Mouse (Mus musculus) liver, adult 2 months (tissue): ENCODE measurements around the gene Cpn1. TPM values are rescaled to one million over a fixed set of nuclear protein-coding genes. Genes with fewer than 3 reads are reported as not detected.
A peak's percentile ranks its signal among the peaks of the same experiment; 100 is the strongest.

Experiments used
- DNase-seq: peaks from one replicate; pipeline ENCODE4 v3.0.0-alpha.2; 2011; ENCODE audit warnings: low read depth, low spot score; ENCODE audit errors: extremely low read depth
- H3K27ac ChIP-seq: fragments of 200-500 bp; replicated peaks from 2 replicates; pipeline ENCODE4 v1.5.1; 2012; ENCODE audit warnings: low read depth, mild to moderate bottlenecking, control low read depth, inconsistent platforms, low read length; ENCODE audit not compliant: insufficient read depth
- H3K27me3 ChIP-seq: fragments of 200-500 bp; 2 replicates; pipeline ENCODE4 v1.6.1; 2012; ENCODE audit warnings: mild to moderate bottlenecking, moderate library complexity, low read length, inconsistent platforms; ENCODE audit not compliant: control insufficient read depth, insufficient read depth
- H3K36me3 ChIP-seq: fragments of 200-500 bp; 2 replicates; pipeline ENCODE4 v1.6.1; 2012; ENCODE audit warnings: low read length, inconsistent platforms; ENCODE audit not compliant: control insufficient read depth, insufficient read depth
- H3K4me1 ChIP-seq: fragments of 200-500 bp; 2 replicates; pipeline ENCODE4 v1.6.1; 2011; ENCODE audit warnings: low read length; ENCODE audit not compliant: control insufficient read depth, insufficient read depth
- H3K4me3 ChIP-seq: fragments of 200-500 bp; 2 replicates; pipeline ENCODE4 v1.5.1; 2011; ENCODE audit warnings: low read depth, mild to moderate bottlenecking, control low read depth, low read length, moderate library complexity; ENCODE audit not compliant: insufficient read depth
- H3K79me2 ChIP-seq: fragments of 200-500 bp; 2 replicates; pipeline ENCODE4 v1.6.1; 2012; ENCODE audit warnings: inconsistent platforms, mild to moderate bottlenecking, low read length, moderate library complexity; ENCODE audit not compliant: control insufficient read depth, insufficient read depth
- H3K9ac ChIP-seq: fragments of 200-500 bp; 2 replicates; pipeline ENCODE4 v1.6.1; 2012; ENCODE audit warnings: low read depth, mild to moderate bottlenecking, control low read depth, inconsistent platforms, low read length
- CTCF ChIP-seq: fragments of 200-500 bp; IDR thresholded peaks from 2 replicates; pipeline ENCODE4 v1.5.1; 2011; ENCODE audit warnings: low read depth, low read length, control low read depth
- POLR2A ChIP-seq: fragments of 200-500 bp; IDR thresholded peaks from 2 replicates; pipeline ENCODE4 v1.6.1; 2011; ENCODE audit warnings: low read length, control low read depth; ENCODE audit not compliant: insufficient read depth; ENCODE audit errors: extremely low read depth
- WGBS: fragments of 180-500 bp; shearing (Covaris S2); methylation state at CpG from one replicate; pipeline ENCODE4 v1.1.7; 2018; 5-methylcytosine and 5-hydroxymethylcytosine counted together
- polyA plus RNA-seq: library from polyadenylated mRNA; depleted of rRNA; stranded (reverse); fragments of >200 nt; gene quantifications from 2 replicates; pipeline ENCODE4 v1.2.3, GENCODE M21; 2012
- total RNA-seq: library from RNA; depleted of rRNA; stranded (reverse); fragments of >200 nt; gene quantifications from 2 replicates; pipeline ENCODE4 v1.2.3, GENCODE M21; 2014

Cpn1 gene
- total and polyA plus RNA-seq, 2 experiments = 215 to 336 TPM

GRCm38 (mm10) chr19:44008784-44009183, 22.4 kb upstream of the Cpn1 start:
- no peaks in the 10 kb centered on the region for H3K79me2 ChIP-seq
- peaks cover 38% of the 10 kb centered on the region for H3K36me3 ChIP-seq
- DNase-seq = peak; percentile 55
- H3K4me3 ChIP-seq = no peak overlapping the region
- H3K27ac ChIP-seq = no peak overlapping the region
- no peak overlapping the region for H3K9ac ChIP-seq
- 61% methylated on average over 15 of the region's 15 CpGs for WGBS
- peaks cover 3% of the 10 kb centered on the region; the same call in 1 of the 2 replicates for H3K4me1 ChIP-seq
- TF ChIP-seq CTCF (no peak), POLR2A (no peak)
- no peaks in the 10 kb centered on the region for H3K27me3 ChIP-seq

DNA sequence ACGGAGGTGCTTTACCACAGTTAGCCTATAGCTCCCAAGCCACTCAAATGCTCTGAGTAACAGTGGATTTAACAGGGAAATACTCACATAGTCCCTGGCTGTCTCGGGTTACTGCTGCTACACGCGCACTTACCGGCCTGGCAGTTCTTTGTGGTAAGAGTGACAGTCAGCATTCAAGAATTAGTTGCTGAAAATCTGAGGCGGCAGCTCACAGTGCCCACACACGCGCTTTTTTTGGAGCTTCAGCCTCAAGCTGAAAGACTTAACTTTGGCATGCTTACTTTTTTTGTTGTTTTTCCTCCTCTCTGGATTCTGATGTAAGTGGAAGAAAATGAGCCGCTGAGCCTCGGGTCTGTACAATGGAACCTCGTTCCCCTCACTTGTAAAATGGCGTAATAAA, 20.8 kb upstream of the Cpn1 start:
- 91% methylated on average over 12 of the region's 12 CpGs for WGBS
- Histone ChIP-seq H3K4me1 (peaks cover 3% of the 10 kb centered on the region; the same call in 1 of the 2 replicates), H3K9ac (no peak overlapping the region), H3K27ac (no peak overlapping the region), H3K36me3 (peaks cover 26% of the 10 kb centered on the region), H3K27me3 (no peaks in the 10 kb centered on the region), H3K4me3 (no peak overlapping the region), H3K79me2 (no peaks in the 10 kb centered on the region)
- no peak for DNase-seq
- no peak for TF ChIP-seq POLR2A
- no peak for TF ChIP-seq CTCF

DNA sequence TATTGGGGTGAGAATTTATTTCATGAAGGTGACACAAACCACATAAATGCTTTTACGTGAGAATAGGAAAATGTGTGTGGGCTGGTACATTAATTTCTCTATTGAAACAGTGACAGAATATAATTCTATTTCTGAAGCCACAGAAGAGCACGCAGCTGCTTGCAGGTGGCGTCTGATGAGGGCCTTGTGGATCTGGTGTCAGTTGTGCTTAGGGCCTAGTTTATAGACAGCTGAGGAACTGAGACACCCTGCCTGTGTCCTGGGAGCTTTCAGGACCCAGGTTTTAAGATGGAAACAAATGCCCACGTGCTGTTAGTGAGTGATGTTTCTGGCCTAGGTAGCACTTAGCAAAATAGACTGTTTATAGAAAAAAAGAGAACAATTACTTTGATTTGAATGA, 18.7 kb upstream of the Cpn1 start:
- Histone ChIP-seq H3K4me3 (no peak overlapping the region), H3K27me3 (no peaks in the 10 kb centered on the region), H3K4me1 (peaks cover 4% of the 10 kb centered on the region), H3K36me3 (peaks cover 19% of the 10 kb centered on the region), H3K79me2 (no peaks in the 10 kb centered on the region), H3K27ac (no peak overlapping the region), H3K9ac (no peak overlapping the region)
- TF ChIP-seq CTCF (no peak), POLR2A (no peak)
- WGBS = 89% methylated on average over 4 of the region's 4 CpGs
- no peak for DNase-seq

DNA sequence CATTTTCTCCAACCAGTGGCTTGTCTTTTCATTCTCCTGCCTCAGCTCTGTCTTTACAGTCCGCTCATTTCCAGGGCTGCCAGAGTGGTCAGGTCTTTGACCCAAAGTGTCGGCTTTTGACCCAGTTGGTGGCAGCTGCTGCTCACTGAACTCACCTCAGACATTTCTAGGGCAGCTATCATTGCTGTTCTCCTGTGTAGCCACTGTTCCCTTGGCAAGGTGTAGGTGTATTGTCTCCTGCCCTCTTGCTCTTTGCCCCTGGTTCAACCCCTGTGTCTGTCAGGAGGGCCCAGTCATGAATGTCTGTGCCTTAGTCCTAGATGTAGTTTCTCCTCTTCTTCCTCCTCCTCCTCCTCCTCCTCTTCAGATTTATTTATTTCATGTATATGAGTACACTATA, 17.9 kb upstream of the Cpn1 start:
- 30% methylated on average over 2 of the region's 2 CpGs for WGBS
- Histone ChIP-seq H3K9ac (no peak overlapping the region), H3K27ac (peak overlapping the region; percentile 45), H3K4me1 (peaks cover 9% of the 10 kb centered on the region), H3K36me3 (peaks cover 19% of the 10 kb centered on the region), H3K27me3 (no peaks in the 10 kb centered on the region), H3K79me2 (no peaks in the 10 kb centered on the region), H3K4me3 (no peak overlapping the region)
- TF ChIP-seq POLR2A (no peak), CTCF (no peak)
- DNase-seq = peak; percentile 98

DNA sequence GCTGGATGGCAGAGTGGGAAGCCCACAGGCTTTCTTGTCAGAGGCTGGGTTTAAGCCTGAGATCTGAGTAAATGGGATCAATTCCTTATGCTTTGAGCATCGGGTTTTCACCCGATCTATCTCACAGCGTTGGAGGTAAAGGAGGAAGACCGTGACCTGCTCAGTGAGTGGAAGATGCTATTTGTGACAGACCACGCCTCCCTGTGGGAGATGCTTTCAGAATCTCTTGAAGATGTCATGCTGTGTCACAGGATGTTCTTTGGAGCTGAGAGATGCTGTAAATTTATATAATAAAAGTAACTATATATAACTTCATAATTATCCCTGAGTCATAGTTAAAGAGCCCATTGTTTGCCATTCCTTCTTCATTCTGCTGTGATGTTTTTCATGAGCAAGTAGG, 14.4 kb upstream of the Cpn1 start:
- no peak overlapping the region for H3K9ac ChIP-seq
- H3K27me3 ChIP-seq = no peaks in the 10 kb centered on the region
- 89% methylated on average over 5 of the region's 5 CpGs for WGBS
- no peaks in the 10 kb centered on the region for H3K79me2 ChIP-seq
- H3K27ac ChIP-seq = no peak overlapping the region
- H3K4me3 ChIP-seq = no peak overlapping the region
- no peak for DNase-seq
- H3K4me1 ChIP-seq = peaks cover 15% of the 10 kb centered on the region
- no peak for TF ChIP-seq CTCF
- TF ChIP-seq POLR2A = no peak
- H3K36me3 ChIP-seq = peaks cover 4% of the 10 kb centered on the region

- 21% methylated on average over 1 of the region's 1 CpGs for WGBS
- Histone ChIP-seq H3K9ac (no peak overlapping the region), H3K36me3 (no peaks in the 10 kb centered on the region), H3K27me3 (no peaks in the 10 kb centered on the region), H3K4me3 (no peak overlapping the region), H3K79me2 (no peaks in the 10 kb centered on the region), H3K27ac (peak overlapping the region; percentile 53), H3K4me1 (peaks cover 15% of the 10 kb centered on the region)
- no peak for TF ChIP-seq CTCF
- no peak for TF ChIP-seq POLR2A
- DNase-seq = no peak
Observed at GRCm38 (mm10) chr19:44000061-44000460, 13.7 kb upstream of the Cpn1 start.
